Mouse (Mus musculus) brain, adult 10 weeks (tissue): Measurements from ENCODE around the gene Tmem189. TPM values are rescaled to one million over a fixed set of nuclear protein-coding genes. Genes with fewer than 3 reads are reported as not detected.

ENCODE experiments used
- polyA plus RNA-seq: library from polyadenylated mRNA; stranded (reverse); fragments of 350-450 nt; fragmentation: Illumina TruSeq; extraction: RNeasy Lipid Tissue Mini Kit (QIAGEN cat#74804); gene quantifications from one replicate; pipeline ENCODE4 v1.2.3, GENCODE M21; 2015; ENCODE audit warnings: low read depth, low replicate concordance

The Tmem189 gene
- 56.2 TPM for polyA plus RNA-seq

GRCm38 (mm10) chr2:167689501-167690218 is at the start of gene Tmem189:
TSS of gene Tmem189 (minus strand) at chr2:167689822.

DNA sequence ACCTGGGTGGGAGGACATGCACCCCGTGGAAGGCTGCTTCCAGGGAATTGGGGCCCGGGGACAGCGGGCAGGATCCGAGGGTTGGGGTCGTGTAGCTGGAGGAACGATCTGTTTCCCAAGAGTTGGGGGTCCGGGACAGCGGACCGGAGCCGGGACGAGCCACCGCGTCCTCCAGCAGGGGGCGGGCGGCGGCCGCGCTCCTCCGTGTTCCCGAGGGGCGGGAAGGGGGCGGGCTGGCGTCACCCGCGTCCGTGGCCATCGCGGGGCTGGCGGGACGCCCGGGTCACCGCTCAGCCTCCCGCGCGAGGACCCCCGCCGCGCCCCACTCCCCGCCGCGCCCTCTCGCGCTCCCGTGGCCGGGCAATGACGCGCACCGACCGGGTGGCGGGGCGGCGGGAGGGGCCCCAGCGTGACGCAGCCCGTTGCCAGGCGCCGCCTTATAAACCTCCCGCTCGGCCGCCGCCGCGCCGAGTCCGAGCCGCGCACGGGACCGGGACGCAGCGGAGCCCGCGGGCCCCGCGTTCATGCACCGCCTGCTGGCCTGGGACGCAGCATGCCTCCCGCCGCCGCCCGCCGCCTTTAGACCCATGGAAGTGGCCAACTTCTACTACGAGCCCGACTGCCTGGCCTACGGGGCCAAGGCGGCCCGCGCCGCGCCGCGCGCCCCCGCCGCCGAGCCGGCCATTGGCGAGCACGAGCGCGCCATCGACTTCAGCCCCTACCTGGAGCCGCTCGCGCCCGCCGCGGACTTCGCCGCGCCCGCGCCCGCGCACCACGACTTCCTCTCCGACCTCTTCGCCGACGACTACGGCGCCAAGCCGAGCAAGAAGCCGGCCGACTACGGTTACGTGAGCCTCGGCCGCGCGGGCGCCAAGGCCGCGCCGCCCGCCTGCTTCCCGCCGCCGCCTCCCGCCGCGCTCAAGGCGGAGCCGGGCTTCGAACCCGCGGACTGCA is 847 bp downstream of the Tmem189 start, which contains the start of gene Cebpb:
Gene Cebpb, plus strand, starts transcription at position 418 of the 954 bp plus-strand sequence.

GRCm38 (mm10) chr2:167661270-167662203 is 28.1 kb downstream of the Tmem189 start, which contains the start of gene Gm20431:
TSS of gene Gm20431 (minus strand) at chr2:167661496.

DNA sequence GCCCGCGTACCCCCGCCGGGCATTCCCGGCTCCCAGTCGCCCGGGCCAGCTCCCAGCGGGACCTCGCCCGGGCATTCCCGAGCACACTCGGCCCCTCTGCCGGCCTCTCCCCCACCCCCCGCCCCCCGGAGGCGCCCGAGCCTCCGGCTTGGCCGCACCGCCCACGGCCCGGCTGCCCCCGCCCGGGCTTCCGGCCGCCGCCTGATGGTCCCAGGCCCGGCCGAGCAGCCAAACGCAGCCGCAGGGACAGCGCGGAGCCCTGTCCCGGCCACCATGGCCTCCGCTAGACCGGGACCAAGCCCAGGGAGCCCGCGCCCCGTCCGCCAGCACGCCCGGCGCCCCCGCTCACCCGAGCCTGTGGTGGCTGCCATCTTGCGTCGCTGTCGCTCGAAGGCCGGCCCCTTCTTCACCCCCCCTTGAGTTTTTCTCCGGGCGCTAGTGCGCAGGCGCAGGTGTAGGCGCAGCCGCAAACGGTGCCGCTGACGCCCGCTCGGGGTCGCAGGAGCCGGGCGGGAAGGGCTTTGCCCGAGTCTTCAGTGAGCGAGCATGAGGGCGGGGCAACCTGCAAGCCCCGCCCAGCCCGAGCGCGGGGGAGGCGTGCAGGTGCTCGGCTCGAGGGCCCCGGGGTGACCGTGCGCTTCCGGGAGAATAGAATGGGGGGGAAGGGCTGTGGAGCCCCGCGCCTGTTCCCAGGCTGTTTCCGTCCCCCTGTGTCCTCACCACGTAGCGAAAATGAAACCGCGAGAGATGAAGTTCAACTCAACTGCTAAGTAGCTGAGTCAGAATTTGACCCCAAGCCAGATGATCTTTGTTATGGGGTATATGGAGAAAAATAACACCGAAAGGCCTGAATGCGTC is 57.8 kb downstream of the Tmem189 start, which contains the start of gene Ube2v1:
Gene Ube2v1, minus strand, starts transcription at position 505 of the 858 bp plus-strand sequence.

Other genes starting within 250 kb of the Tmem189 start
- gene Rnf114, start 197.2 kb downstream of the Tmem189 start, polyA plus RNA-seq, result 68.6 TPM
- 39.0 TPM for gene Spata2, start 196.9 kb downstream of the Tmem189 start, polyA plus RNA-seq
- 0.46 TPM for gene Snai1, start 151.6 kb downstream of the Tmem189 start, polyA plus RNA-seq
- 250 TPM for gene Ube2v1, start 57.7 kb downstream of the Tmem189 start, polyA plus RNA-seq
- gene Gm20431, start 28.3 kb downstream of the Tmem189 start, polyA plus RNA-seq, result 0.68 TPM
- 3.6 TPM for gene Cebpb, start 907 bp downstream of the Tmem189 start, polyA plus RNA-seq
- 27.0 TPM for gene Ptpn1, start 242.2 kb upstream of the Tmem189 start, polyA plus RNA-seq